Mouse (Mus musculus): Measurements from ENCODE around the gene Olfr346. TPM values are rescaled to one million over a fixed set of nuclear protein-coding genes. Genes with fewer than 3 reads are reported as not detected.

Olfr346 gene
- not detected for total RNA-seq (2021)
- long read RNA-seq, experiment 1 = 0 reads
- long read RNA-seq, experiment 2 = 0 reads

DNA sequence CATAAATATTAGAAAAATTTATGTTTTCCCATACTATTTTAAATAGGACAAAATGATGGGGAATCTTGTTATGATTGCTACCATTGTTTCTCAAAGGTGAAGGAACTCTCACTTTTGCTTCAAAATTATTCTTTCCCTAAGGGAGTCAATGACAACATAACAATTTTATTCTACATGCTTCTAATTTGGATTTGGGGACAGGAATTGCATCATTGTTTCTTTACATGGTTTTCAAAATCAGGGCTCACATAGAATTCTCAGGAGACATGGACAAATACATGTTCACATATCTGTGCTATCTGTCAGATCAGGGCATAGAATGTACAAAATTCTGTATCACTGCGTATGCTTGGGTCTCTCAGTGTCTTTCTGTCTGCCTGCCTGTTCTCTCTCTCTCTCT is at the start of gene Olfr346:
Olfr346 (plus strand) TSS at position 301 of the 400 bp plus-strand sequence.
- DNase-seq = no peak
- intact Hi-C loops (cut with DNase I) = no loop called here

DNA sequence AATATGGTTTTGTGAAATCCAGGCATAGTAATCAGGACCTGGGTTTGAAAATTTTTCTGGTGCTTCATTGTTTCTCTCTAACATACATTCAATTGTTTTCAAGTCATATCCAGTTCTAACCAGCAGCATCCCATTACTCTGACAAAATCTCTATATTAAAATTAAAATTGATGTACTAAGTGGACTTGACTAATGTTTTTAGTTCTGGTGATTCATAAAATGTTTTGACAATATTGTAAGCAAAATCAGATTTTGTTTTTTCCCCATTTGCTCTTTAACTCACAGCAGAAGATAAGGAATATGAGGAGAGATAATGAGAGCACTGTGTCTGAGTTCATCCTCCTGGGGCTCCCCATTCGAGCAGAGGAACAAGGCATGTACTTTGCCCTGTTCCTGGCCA is 45.8 kb upstream of the Olfr346 start, which contains the start of gene Olfr345:
Olfr345 (plus strand) TSS at position 301 of the 400 bp plus-strand sequence.
- DNase-seq = no peak
- intact Hi-C loops (cut with DNase I) = no loop called here

DNA sequence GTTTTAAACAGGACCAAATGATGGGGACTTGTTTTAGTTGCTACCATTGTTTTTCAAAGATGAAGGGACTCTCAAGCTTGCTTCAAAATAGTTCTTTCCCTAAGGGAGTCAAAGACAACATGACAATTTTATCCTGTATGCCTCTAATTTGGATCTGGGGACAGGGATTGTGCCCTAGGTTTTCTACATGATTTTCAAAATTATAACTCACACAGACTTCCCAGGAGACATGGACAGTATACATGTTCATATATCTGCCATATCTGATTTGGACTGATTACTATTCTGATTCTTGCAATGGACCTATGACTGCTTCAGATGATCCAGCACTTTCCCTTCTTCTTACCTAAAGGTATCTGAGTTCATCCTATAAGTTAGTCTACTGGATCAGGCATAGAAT is 46.0 kb downstream of the Olfr346 start, which contains the start of gene Olfr347:
Olfr347 (plus strand) TSS at position 301 of the 400 bp plus-strand sequence.
- intact Hi-C loops (cut with DNase I) = no loop called here
- no peak for DNase-seq

DNA sequence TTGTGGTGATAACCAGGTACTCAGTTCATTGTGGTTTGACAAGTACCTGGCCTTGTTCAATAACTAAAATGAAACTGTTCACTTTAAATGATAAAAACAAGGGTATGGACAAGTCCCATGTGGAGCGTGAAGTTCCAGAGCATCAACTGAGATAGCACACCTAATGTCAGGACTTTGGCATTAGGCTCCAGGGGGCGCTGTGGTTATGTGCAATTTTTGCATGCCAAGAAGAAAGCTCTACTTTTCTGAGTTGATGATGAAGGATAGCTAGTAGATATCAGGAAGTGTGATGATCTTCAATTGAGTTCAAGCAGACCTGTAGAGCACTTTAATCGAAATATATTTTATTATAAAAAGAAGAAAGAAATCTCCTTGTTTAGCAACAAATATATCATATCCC is 50.6 kb downstream of the Olfr346 start:
- intact Hi-C loops (cut with DNase I) = no loop called here
- no peak for DNase-seq

Other genes with a start within 250 kb of the Olfr346 start
- not detected for gene Olfr340, start 233.2 kb upstream of the Olfr346 start, total RNA-seq (2021)
- not detected for gene Olfr341, start 203.3 kb upstream of the Olfr346 start, total RNA-seq (2021)
- not detected for gene Olfr342, start 160.8 kb upstream of the Olfr346 start, total RNA-seq (2021)
- not detected for gene Olfr344, start 119.1 kb upstream of the Olfr346 start, total RNA-seq (2021)
- gene Olfr345, start 45.7 kb upstream of the Olfr346 start, total RNA-seq (2021) = not detected
- gene Olfr347, start 46.1 kb downstream of the Olfr346 start, total RNA-seq (2021) = not detected
- not detected for gene Olfr348, start 98.5 kb downstream of the Olfr346 start, total RNA-seq (2021)
- gene Olfr50, start 104.8 kb downstream of the Olfr346 start, total RNA-seq (2021) = not detected
- gene Olfr3, start 131.2 kb downstream of the Olfr346 start, total RNA-seq (2021) = not detected
- gene Olfr350, start 160.5 kb downstream of the Olfr346 start, total RNA-seq (2021) = not detected
- gene Olfr351, start 176.9 kb downstream of the Olfr346 start, total RNA-seq (2021) = not detected
- gene Olfr352, start 182.7 kb downstream of the Olfr346 start, total RNA-seq (2021) = not detected
- not detected for gene Olfr353, start 207.1 kb downstream of the Olfr346 start, total RNA-seq (2021)
- not detected for gene Olfr354, start 219.9 kb downstream of the Olfr346 start, total RNA-seq (2021)
- not detected for gene Olfr355, start 243.1 kb downstream of the Olfr346 start, total RNA-seq (2021)